Mouse (Mus musculus) adrenal gland, adult 2 months (tissue): Measurements from ENCODE around the gene Exoc3l. TPM values are rescaled to one million over a fixed set of nuclear protein-coding genes. Genes with fewer than 3 reads are reported as not detected.
A peak's percentile ranks its signal among the peaks of the same experiment; 100 is the strongest.

Source experiments
- DNase-seq: peaks from one replicate; pipeline ENCODE4 v3.0.0; 2021
- polyA plus RNA-seq: library from polyadenylated mRNA; depleted of rRNA; stranded (reverse); fragments of >200 nt; gene quantifications from 2 replicates; pipeline ENCODE4 v1.2.3, GENCODE M21; 2012
- total RNA-seq, 2 experiments: library from RNA; stranded (reverse); gene quantifications; 2 replicates each; pipeline ENCODE4 v1.2.3; 2021

The Exoc3l gene
- total and polyA plus RNA-seq, 3 experiments, result 13.3 to 34.8 (median 28.4) TPM

GRCm38 (mm10) chr8:105313622-105314402, 17.9 kb upstream of the Exoc3l start:
- DNase-seq, result no peak

GRCm38 (mm10) chr8:105312891-105313481, 17.1 kb upstream of the Exoc3l start:
- DNase-seq, result no peak

- DNase-seq, result no peak
Measured at GRCm38 (mm10) chr8:105311718-105312117, 15.8 kb upstream of the Exoc3l start.

- no peak for DNase-seq
Measured at GRCm38 (mm10) chr8:105310118-105310517, 14.2 kb upstream of the Exoc3l start.

- DNase-seq, result no peak
Measured at GRCm38 (mm10) chr8:105309142-105309847, 13.4 kb upstream of the Exoc3l start.

- DNase-seq, result no peak
Measured at GRCm38 (mm10) chr8:105308428-105308827, 12.5 kb upstream of the Exoc3l start.

GRCm38 (mm10) chr8:105307670-105308069, 11.8 kb upstream of the Exoc3l start:
- DNase-seq, result no peak

GRCm38 (mm10) chr8:105306146-105306691, 10.3 kb upstream of the Exoc3l start:
- DNase-seq, result no peak

- DNase-seq, result peak; percentile 82
Measured at GRCm38 (mm10) chr8:105305211-105306145, 9.6 kb upstream of the Exoc3l start, which contains the start of gene Elmo3. Gene Elmo3 (plus strand): TSS chr8:105305601.

- no peak for DNase-seq
Measured at GRCm38 (mm10) chr8:105304325-105305210, 8.7 kb upstream of the Exoc3l start.

GRCm38 (mm10) chr8:105303874-105304273, 8.0 kb upstream of the Exoc3l start:
- DNase-seq, result no peak

- DNase-seq, result no peak
Measured at GRCm38 (mm10) chr8:105303396-105303795, 7.5 kb upstream of the Exoc3l start.

- DNase-seq, result no peak
Measured at GRCm38 (mm10) chr8:105299962-105300361, 4.1 kb upstream of the Exoc3l start.

- no peak for DNase-seq
Measured at GRCm38 (mm10) chr8:105298351-105299252, 2.7 kb upstream of the Exoc3l start.

GRCm38 (mm10) chr8:105297511-105298192, 1.8 kb upstream of the Exoc3l start, which contains the start of gene E2f4:
Gene E2f4 (plus strand): TSS chr8:105297663.
- DNase-seq, result peak; percentile 96

- DNase-seq, result peak; percentile 30
Measured at GRCm38 (mm10) chr8:105295256-105295655, 645 bp downstream of the Exoc3l start.

GRCm38 (mm10) chr8:105294776-105295175, 1.1 kb downstream of the Exoc3l start:
- DNase-seq, result no peak

- no peak for DNase-seq
Measured at GRCm38 (mm10) chr8:105293405-105293804, 2.5 kb downstream of the Exoc3l start.

GRCm38 (mm10) chr8:105292471-105292870, 3.4 kb downstream of the Exoc3l start:
- DNase-seq, result peak; percentile 35
